Mouse (Mus musculus): ENCODE measurements around the gene Iqca. TPM values are rescaled to one million over a fixed set of nuclear protein-coding genes. Genes with fewer than 3 reads are reported as not detected.

Iqca gene
- total and polyA plus RNA-seq, 2 experiments from 2014 or later = not detected

GRCm38 (mm10) chr1:90162379-90162857, 9.2 kb upstream of the Iqca start:
- H3K4me3 ChIP-seq (ENCODE audit: low read depth, low read length) = no peak overlapping the region
- H3K9ac ChIP-seq (replicated peaks; ENCODE audit: low read depth, low read length) = no peak overlapping the region
- 0 out of 2 replicates have a peak, but pooled peaks have one; percentile 20 for ATAC-seq (ENCODE audit: insufficient read depth, low read depth)
- no peaks in the 10 kb centered on the region for H3K36me3 ChIP-seq (replicated peaks; ENCODE audit: control insufficient read depth, insufficient read depth, low read length)
- no peak for TF ChIP-seq CTCF (IDR thresholded peaks at IDR 0.05; ENCODE audit: low read depth)
- WGBS = 66% methylated on average over 13 of the region's 13 CpGs
- H3K27me3 ChIP-seq (ENCODE audit: control insufficient read depth, insufficient read depth, low read length) = peaks cover 11% of the 10 kb centered on the region; the same call in 1 of the 2 replicates
- H3K4me2 ChIP-seq (ENCODE audit: low read depth, low read length) = no peak overlapping the region
- DNase-seq (ENCODE audit: low spot score) = no peak
- no peaks in the 10 kb centered on the region for H3K4me1 ChIP-seq (ENCODE audit: control insufficient read depth, insufficient read depth)
- no peaks in the 10 kb centered on the region for H3K9me3 ChIP-seq (replicated peaks; ENCODE audit: control insufficient read depth, low read length)
- no peak overlapping the region for H3K27ac ChIP-seq (ENCODE audit: low read depth)

GRCm38 (mm10) chr1:90161623-90162022, 8.4 kb upstream of the Iqca start:
- no peak for ATAC-seq (ENCODE audit: insufficient read depth, low read depth)
- DNase-seq (ENCODE audit: low spot score) = no peak
- Histone ChIP-seq H3K4me3 (ENCODE audit: low read depth, low read length) (no peak overlapping the region), H3K4me1 (ENCODE audit: control insufficient read depth, insufficient read depth) (no peaks in the 10 kb centered on the region), H3K4me2 (ENCODE audit: low read depth, low read length) (no peak overlapping the region), H3K36me3 (replicated peaks; ENCODE audit: control insufficient read depth, insufficient read depth, low read length) (no peaks in the 10 kb centered on the region), H3K9ac (replicated peaks; ENCODE audit: low read depth, low read length) (no peak overlapping the region), H3K27ac (ENCODE audit: low read depth) (no peak overlapping the region), H3K9me3 (replicated peaks; ENCODE audit: control insufficient read depth, low read length) (no peaks in the 10 kb centered on the region), H3K27me3 (ENCODE audit: control insufficient read depth, insufficient read depth, low read length) (peaks cover 11% of the 10 kb centered on the region; the same call in 1 of the 2 replicates)
- TF ChIP-seq CTCF (IDR thresholded peaks at IDR 0.05; ENCODE audit: low read depth) = no peak
- TF ChIP-seq EP300 (IDR thresholded peaks at IDR 0.05; ENCODE audit: low read depth) = no peak
- WGBS = 56% methylated on average over 6 of the region's 6 CpGs

GRCm38 (mm10) chr1:90159927-90160326, 6.7 kb upstream of the Iqca start:
- Histone ChIP-seq H3K4me2 (ENCODE audit: low read depth, low read length) (no peak overlapping the region), H3K27me3 (ENCODE audit: control insufficient read depth, insufficient read depth, low read length) (peaks cover 24% of the 10 kb centered on the region), H3K27ac (ENCODE audit: low read depth) (no peak overlapping the region), H3K36me3 (replicated peaks; ENCODE audit: control insufficient read depth, insufficient read depth, low read length) (no peaks in the 10 kb centered on the region), H3K4me3 (ENCODE audit: low read depth, low read length) (no peak overlapping the region), H3K9me3 (replicated peaks; ENCODE audit: control insufficient read depth, low read length) (no peaks in the 10 kb centered on the region), H3K9ac (replicated peaks; ENCODE audit: low read depth, low read length) (no peak overlapping the region), H3K4me1 (ENCODE audit: control insufficient read depth, insufficient read depth) (no peaks in the 10 kb centered on the region)
- WGBS = 34% methylated on average over 13 of the region's 13 CpGs
- ATAC-seq (ENCODE audit: insufficient read depth, low read depth) (no peak), DNase-seq (ENCODE audit: low spot score) (no peak)
- no peak for TF ChIP-seq EP300 (IDR thresholded peaks at IDR 0.05; ENCODE audit: low read depth)
- TF ChIP-seq CTCF (IDR thresholded peaks at IDR 0.05; ENCODE audit: low read depth) = peak; percentile 26

- Histone ChIP-seq H3K27ac (ENCODE audit: low read depth) (no peak overlapping the region), H3K4me3 (ENCODE audit: low read depth, low read length) (no peak overlapping the region), H3K9ac (replicated peaks; ENCODE audit: low read depth, low read length) (no peak overlapping the region), H3K27me3 (ENCODE audit: control insufficient read depth, insufficient read depth, low read length) (peaks cover 51% of the 10 kb centered on the region), H3K36me3 (replicated peaks; ENCODE audit: control insufficient read depth, insufficient read depth, low read length) (no peaks in the 10 kb centered on the region), H3K4me1 (ENCODE audit: control insufficient read depth, insufficient read depth) (no peaks in the 10 kb centered on the region; the same call in 1 of the 2 replicates), H3K9me3 (replicated peaks; ENCODE audit: control insufficient read depth, low read length) (no peaks in the 10 kb centered on the region), H3K4me2 (ENCODE audit: low read depth, low read length) (no peak overlapping the region)
- ATAC-seq (ENCODE audit: insufficient read depth, low read depth) (no peak), DNase-seq (ENCODE audit: low spot score) (no peak)
- 46% methylated on average over 7 of the region's 7 CpGs for WGBS
- no peak for TF ChIP-seq CTCF (IDR thresholded peaks at IDR 0.05; ENCODE audit: low read depth)
- TF ChIP-seq EP300 (IDR thresholded peaks at IDR 0.05; ENCODE audit: low read depth) = no peak
These were observed 3.4 kb upstream of the Iqca start for GRCm38 (mm10) chr1:90156589-90156988.

- H3K9ac ChIP-seq (replicated peaks; ENCODE audit: low read depth, low read length) = no peak overlapping the region
- H3K36me3 ChIP-seq (replicated peaks; ENCODE audit: control insufficient read depth, insufficient read depth, low read length) = no peaks in the 10 kb centered on the region
- 25% methylated on average over 6 of the region's 6 CpGs for WGBS
- peak overlapping the region; percentile 29 for H3K4me2 ChIP-seq (ENCODE audit: low read depth, low read length)
- H3K27ac ChIP-seq (ENCODE audit: low read depth) = no peak overlapping the region
- ATAC-seq (ENCODE audit: insufficient read depth, low read depth) (no peak), DNase-seq (ENCODE audit: low spot score) (no peak)
- H3K4me3 ChIP-seq (ENCODE audit: low read depth, low read length) = no peak overlapping the region; the same call in 1 of the 2 replicates
- H3K27me3 ChIP-seq (ENCODE audit: control insufficient read depth, insufficient read depth, low read length) = peaks cover 53% of the 10 kb centered on the region
- no peaks in the 10 kb centered on the region for H3K9me3 ChIP-seq (replicated peaks; ENCODE audit: control insufficient read depth, low read length)
- no peaks in the 10 kb centered on the region; the same call in 1 of the 2 replicates for H3K4me1 ChIP-seq (ENCODE audit: control insufficient read depth, insufficient read depth)
- TF ChIP-seq EP300 (IDR thresholded peaks at IDR 0.05; ENCODE audit: low read depth) (no peak), CTCF (IDR thresholded peaks at IDR 0.05; ENCODE audit: low read depth) (no peak)
These were observed 586 bp upstream of the Iqca start for GRCm38 (mm10) chr1:90153787-90154186.

- Histone ChIP-seq H3K4me2 (ENCODE audit: low read depth, low read length) (no peak overlapping the region), H3K36me3 (replicated peaks; ENCODE audit: control insufficient read depth, insufficient read depth, low read length) (no peaks in the 10 kb centered on the region)
- no peak for ATAC-seq (ENCODE audit: insufficient read depth, low read depth)
These were observed 13.5 kb downstream of the Iqca start for GRCm38 (mm10) chr1:90139729-90140128.

More at GRCm38 (mm10) chr1:90139729-90140128, 13.5 kb downstream of the Iqca start:
- no peaks in the 10 kb centered on the region for H3K9me3 ChIP-seq (replicated peaks; ENCODE audit: control insufficient read depth, low read length)
- no peak overlapping the region for H3K9ac ChIP-seq (replicated peaks; ENCODE audit: low read depth, low read length)
- no peak for TF ChIP-seq CTCF (IDR thresholded peaks at IDR 0.05; ENCODE audit: low read depth)
- TF ChIP-seq EP300 (IDR thresholded peaks at IDR 0.05; ENCODE audit: low read depth) = no peak
- H3K27ac ChIP-seq (ENCODE audit: low read depth) = no peak overlapping the region
- no peaks in the 10 kb centered on the region for H3K4me1 ChIP-seq (ENCODE audit: control insufficient read depth, insufficient read depth)
- no peak overlapping the region for H3K4me3 ChIP-seq (ENCODE audit: low read depth, low read length)
- no peaks in the 10 kb centered on the region for H3K27me3 ChIP-seq (ENCODE audit: control insufficient read depth, insufficient read depth, low read length)
- no peak for DNase-seq (ENCODE audit: low spot score)
- 63% methylated on average over 8 of the region's 8 CpGs for WGBS
